Mouse (Mus musculus): Measurements from ENCODE around the gene Mrpl49.
A peak's percentile ranks its signal among the peaks of the same experiment; 100 is the strongest.
"Not testable (repeated sequence)": the region's sequence is repeated elsewhere in the genome, so short reads cannot be mapped to it uniquely, and the experiment has no call there.

Mrpl49 gene

DNA sequence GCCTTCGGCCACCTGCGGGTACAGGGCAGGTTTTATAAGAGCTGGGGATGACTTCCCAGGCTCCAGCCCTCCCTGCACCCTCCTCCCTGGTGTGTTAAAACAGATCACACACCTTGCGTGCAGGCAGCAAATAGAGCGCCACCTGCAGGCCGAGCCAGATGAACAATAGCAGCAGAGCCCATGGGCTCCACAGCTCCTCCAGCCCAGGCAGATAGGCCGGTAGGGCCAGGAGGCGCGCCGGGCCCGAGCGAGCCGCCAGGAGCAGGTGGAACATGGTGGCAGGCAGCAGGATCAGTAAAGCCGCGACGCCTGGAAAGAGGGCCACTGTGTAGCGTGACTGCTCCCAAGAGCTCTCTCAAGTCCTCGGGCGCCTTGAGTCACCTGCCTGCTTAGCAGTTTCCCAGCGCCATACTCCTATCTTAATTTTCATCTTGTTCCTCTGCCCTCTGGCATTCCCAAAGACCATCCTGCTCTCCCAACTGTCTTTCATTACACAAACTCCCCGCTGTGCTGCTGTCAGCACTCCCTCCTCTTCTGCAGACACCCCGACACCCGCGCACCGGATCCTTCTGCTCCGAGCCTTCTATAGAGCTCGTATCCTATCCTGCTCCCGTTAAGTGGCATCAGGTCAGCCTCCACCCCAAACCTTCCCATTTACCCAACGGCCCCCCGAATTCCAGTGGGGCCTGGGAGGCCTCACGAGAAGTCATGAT is 9.6 kb upstream of the Mrpl49 start:
- no peak for DNase-seq (ENCODE audit: low spot score)

DNA sequence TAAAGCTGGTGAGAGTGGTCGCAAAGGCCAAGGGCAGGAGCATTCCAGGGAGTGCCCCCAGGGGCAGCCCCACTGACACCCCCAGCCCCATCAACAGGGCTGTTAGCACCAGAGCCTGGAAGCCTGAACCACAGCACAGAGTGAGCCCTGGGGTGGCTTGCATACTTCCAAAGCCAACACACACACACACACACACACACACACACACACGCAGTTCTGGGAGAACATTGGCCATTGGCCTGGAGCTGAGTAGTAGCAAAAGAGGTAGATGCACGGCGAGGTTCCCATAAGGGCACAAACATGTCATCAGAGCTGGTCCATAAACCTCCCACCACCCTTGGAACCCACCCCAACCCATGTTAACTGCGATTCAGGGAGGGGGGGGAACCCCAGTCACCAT is 9.0 kb upstream of the Mrpl49 start:
- DNase-seq (ENCODE audit: low spot score): no peak

DNA sequence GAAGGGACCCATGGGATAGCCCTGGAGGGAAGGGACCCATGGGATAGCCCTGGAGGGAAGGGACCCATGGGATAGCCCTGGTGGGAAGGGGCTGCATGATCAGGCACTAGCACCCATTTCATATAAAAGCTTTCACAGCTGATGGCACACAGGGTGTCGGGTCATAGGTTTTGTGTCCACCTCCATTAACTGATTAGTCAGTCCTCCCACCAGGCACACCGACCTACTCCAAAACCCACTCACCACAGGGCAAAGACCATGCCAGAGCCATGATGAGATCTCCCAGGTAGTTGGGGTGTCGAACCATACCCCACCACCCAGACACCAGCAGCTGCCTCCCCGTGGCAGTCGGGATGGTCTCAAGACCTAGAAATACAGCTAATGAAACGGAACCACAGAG is 5.5 kb upstream of the Mrpl49 start:
- DNase-seq (ENCODE audit: low spot score): no peak

DNA sequence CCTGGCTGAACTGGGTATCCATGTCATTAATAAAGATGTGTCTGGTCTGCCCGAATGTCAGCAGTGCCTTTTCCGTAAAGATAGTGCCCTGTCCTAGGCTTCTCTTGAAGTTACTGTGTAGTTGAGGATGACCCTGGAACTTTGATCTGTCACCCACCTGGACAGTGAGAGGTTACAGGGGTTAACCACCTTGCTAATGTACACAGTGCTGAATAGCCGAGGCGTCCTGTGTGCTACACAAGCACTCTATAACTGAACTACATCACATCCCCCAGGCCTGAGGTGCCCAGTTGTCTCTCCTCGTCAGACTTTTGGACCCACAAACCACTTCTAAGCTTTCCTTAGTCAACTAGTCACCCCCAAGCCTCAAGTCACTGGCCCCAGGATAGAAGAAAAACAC is 4.8 kb upstream of the Mrpl49 start:
- no peak for DNase-seq (ENCODE audit: low spot score)

DNA sequence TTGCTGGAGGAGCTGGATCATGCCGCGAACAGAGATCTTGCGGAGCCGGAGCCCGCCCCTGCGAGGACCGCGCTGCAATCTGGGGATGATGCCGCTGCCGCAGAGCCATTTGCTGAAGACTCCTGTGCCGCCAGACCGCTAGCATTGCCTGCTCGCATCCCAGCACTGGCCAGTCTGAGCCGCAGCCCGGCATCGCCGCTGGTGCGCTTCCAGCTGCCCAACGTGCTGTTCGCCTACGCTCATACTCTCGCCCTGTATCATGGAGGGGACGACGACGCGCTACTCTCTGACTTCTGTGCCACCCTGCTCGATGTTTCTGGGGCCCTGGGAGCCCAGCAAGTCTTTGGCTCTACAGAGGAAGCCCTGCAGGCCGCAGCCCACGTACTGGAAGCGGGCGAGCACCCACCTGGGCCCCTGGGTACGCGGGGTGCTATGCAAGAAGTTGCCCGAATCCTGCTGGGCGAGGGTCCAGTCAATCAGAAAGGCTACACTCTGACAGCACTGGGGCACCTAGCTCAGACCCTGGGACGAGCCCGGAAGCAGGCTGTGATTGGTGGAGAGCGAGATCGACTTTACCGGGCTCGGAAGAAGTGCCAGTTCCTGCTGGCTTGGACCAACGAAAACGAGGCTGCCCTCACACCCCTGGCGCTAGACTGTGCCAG is 4.2 kb upstream of the Mrpl49 start:
- no peak for DNase-seq (ENCODE audit: low spot score)

DNA sequence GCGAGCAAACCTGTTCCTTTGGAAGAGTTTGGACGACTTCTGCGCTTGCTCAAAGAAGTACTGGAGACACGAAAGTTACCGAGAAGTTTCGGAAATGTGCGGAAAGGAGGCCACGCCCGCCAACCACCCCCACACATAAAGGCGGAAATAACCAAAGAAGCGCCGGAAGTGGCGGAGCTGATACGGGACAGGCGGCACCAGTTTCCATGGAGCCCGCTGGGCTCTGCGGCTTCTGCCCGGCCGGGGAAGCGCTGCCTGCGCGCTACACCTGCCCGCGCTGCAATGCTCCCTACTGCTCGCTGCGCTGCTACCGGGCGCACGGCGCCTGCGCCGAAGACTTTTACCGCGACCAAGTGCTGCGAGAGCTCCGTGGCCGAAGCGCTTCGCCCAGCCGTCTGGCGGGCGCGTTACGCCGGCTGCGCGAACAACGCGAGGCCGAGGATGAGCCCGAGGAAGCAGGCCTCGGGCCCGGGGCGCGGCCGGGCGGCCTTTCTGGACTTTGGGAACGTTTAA is 3.5 kb upstream of the Mrpl49 start, which contains the start of gene Znhit2:
Gene Znhit2, plus strand, starts transcription at position 172 of the 513 bp plus-strand sequence.
- peak; percentile 85 for DNase-seq (ENCODE audit: low spot score)

DNA sequence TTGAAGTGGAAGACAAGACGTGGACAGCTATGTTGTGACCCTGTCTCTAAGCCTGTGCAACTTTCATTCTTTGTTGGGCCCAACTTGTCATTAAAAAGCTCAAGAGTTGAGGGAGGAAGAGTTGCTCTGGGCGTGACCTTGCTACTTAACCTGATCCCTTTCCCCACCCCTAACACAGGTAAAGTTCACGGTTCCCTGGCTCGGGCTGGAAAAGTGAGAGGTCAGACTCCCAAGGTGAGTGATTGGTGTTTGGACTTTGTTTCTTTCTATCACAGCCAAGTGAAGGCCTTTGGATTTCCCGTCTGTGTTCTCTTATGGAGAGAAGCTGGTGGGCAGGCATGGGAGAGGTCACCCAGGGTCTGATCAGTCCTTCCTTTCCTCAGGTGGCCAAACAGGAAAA is 1.4 kb upstream of the Mrpl49 start:
- no peak for DNase-seq (ENCODE audit: low spot score)

DNA sequence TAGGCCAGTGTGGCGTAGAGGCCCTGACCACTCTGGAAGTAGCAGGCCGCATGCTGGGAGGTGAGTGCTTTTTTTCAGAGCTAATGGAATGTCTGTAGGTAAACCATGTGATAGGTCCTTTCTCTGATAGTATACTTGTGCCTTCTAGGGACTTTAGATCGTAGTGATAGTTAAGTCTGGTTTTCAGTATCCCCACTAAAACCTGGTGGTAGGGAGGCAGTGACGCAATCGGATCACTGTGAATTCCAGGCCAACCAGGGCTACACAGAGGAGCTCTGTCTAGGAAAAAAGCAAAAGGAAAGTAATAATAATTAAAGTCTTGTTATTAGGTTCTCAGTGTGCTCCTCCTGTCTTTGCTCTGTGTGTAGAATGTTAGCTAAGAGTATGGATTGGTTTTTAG is 928 bp upstream of the Mrpl49 start:
- DNase-seq (ENCODE audit: low spot score): no peak

DNA sequence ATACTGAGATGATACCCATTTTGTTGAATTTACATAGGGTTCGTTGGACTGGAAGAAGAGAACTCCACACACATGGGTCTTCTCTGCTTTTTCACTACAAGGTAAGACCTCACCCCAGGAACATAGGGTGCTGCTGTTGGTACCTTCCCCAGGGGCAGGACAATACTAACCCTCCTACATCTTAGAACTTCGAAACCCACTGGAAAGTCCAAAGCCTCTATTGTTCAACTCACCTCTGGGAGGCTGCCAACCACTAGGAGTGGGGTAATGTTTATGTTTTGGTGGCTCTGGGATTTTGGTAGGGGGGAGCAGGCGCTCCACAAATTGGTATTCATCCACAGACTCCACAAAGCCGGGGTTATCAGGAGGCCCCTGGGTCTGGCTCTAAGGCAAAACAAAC is 889 bp downstream of the Mrpl49 start:
- no peak for DNase-seq (ENCODE audit: low spot score)

DNA sequence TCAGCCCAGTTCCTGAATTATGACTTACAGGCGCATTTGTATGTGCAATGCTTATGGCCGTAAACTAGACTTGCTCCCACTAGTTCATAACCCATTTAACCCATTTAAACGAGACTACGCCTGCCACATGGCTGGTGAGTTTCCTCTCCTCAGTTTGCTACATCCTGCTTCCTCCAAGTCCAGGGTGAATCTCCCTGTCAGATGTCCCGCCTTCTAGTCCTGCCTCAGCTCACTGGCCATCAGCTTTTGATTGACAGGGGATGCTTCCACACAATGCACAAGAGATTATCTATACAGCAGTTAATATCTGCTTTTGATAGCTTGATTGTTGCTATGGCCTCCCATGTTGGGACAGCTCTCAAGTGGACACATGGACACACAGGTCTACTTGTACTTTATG is 3.3 kb downstream of the Mrpl49 start:
- no peak for DNase-seq (ENCODE audit: low spot score)

DNA sequence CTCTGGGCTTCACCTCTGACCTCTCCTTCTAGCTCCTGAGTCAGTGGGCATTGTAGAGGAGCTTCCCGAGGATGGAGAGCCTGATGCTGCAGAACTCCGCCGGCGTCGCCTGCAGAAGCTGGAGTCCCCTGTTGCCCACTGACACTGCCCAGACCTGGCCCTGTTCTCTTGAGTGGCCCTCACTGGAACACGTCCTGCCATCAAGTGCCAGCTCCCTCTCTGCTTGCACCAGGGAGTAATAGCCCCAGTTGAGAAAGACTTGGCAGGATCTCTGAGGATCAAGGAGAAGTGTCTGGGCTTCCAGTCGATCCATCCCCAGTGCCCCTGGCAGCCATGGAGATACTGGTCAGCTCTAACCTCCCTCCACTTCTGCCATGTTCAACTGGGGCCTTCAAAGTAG is 5.1 kb downstream of the Mrpl49 start:
- DNase-seq (ENCODE audit: low spot score): no peak

DNA sequence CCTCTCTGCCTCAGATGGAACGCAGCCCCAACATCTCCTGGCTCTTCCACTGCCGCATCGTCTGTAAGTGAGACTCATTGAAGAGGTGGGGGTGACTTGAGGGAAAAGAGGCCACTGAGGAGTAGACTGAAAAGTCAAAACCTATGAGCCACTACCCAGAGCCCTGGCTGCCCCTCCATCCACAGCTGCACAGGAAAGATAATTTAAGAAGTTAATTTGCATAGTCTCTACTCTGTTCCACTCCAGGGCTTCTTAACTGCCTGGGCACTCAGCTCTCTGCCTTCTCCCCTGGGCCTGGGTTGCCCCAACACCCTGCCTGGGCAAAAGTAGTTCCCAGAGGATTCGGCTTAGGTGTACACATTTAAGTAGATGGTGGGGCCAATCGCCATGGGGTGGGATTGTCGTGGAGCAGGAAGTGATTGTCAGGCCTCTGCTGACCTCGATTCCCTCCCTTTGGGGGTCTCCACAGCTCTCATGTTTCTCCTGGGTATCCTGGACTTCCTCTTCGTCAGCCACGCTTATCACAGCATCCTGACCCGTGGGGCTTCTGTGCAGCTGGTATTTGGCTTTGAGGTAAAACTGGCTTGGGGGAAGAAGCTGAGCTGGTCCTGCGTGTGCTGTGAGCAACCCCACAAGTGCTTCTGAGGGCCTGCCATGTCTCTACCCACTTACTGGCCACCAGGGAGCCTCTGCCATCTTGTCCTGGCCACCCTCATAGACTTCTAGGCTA is 8.7 kb downstream of the Mrpl49 start:
- no peak for DNase-seq (ENCODE audit: low spot score)

DNA sequence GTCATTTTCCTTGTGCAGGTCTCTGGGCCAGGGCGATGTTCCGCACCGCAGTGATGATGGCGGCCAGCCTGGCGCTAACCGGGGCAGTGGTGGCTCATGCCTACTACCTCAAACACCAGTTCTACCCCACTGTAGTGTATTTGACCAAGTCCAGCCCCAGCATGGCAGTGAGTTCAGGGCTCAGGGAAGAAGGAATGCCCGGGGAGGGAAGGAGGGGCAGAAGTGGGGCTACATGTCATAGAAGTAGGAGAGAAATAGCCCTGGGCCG is 9.8 kb downstream of the Mrpl49 start:
- DNase-seq (ENCODE audit: low spot score): no peak

DNA sequence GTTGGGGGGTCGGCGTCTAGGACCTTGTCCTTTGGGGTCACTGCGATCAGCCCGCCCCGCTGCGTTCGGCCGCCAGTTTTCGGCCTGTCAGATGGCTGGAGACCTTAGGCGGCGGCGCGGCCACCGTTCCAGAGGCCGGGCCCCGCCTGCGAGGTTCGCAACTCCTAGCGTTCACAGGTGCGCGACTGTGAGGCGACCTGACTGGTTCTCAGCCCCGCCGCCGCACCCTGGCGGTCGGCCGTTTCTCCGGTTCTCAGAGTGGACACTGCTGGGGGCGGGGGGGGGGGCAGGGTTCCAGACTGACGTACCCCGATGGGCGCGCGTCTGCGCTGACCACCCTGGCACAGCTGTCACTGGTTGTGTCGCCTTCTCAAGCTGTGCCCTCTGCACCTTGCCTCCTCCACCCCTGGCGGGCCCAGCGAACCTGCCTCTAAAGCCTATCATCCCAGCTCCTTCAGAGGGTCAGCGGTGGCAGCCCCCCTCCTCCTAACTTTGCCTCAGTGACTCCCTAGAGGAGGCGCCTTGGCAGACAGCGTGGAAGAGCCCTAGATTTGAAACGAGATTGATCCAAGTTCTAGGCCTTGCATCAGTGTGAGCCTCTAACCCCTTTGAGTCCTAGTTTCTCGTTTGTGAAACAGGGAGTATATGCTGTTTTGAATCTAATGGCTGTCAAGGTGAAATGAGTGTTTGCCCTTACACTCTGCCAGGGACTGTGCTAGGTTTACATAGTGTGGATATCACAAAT is 10.3 kb downstream of the Mrpl49 start:
- DNase-seq (ENCODE audit: low spot score): no peak

DNA sequence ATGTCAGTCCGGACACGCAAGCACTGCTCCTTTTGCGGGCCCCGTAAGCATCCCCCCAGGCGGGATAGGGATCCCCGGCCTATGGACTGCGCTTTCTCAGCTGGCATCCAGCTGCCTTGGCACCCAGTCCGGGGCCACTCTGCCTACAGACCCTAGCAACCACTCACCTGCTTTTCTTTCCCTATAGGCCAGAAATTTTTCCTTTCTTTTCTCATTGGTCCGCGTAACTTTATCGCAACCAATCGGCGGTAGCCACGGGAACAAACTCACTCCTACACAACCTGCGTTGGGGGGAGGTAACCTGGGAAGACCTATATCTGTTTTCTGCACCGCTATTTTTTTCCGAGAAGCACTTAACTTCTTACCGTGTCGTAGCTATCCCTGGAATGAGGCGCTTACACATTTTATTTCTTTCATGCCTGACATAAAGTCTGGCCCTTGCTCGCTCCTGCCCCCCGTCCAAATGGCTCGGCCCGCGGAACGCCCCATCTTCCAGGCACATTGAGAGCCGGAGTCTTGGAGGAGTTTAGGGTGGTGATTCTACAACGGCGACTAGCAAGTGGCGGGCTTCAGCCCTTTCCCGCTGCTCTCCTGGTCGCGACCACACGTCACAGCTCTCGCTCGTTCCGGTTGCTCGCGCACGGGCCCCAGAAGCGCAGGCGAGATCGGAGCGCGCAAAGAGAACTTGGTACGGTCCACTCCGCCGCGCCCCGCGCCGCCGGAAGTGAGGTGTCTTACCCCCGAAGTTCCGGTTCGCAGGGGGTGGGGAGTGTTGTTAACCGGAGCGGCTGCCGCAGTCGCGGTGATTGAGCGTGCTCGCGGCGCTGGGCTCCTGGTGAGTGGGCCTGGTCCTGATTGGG is 11.1 kb downstream of the Mrpl49 start, which contains the start of gene Syvn1:
Gene Syvn1, plus strand, starts transcription at position 283 of the 860 bp plus-strand sequence.
- peak; percentile 89 for DNase-seq (ENCODE audit: low spot score)

DNA sequence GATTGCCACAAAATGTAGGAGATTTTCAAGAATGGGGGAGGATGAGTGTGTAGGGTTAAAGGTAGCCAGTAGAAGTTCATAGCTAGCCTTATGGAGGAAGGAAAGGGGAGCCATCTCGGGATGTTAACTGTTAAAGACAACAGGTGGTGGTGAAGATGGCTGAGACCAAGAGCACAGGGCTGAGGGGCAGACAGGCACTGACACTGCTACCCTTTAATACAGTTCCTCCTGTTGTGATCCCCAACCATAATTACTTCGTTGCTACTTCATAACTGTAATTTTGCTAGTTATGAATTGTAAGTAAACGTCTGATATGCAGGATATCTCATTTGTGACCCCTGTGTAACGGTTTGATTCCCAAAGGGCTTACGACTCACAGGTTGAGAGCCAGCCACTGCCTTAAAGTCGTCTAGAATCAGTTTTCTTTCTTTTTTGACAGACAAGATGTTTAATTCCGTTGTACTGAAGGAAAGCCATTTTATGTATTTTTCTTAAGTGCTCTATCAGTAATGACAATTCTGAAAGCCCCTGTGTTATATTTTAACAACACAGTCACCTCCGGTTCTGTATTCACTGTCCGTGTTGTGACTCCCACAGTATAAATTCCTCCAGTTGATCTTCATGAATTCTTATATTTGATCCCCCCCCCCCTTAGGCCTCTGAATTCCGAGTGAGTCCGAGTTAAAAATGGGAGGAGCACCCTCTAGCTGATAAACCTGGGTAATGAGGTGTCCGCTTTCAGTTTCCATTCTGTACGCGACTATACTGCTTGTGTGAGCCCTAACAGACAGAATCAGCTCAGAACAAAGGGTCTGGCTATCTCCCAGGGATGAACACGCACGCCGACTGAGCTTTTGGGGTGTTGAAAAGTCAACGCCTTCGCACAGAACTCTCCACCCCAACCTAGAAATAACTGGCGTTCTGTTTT is 12.0 kb downstream of the Mrpl49 start:
- no peak for DNase-seq (ENCODE audit: low spot score)

DNA sequence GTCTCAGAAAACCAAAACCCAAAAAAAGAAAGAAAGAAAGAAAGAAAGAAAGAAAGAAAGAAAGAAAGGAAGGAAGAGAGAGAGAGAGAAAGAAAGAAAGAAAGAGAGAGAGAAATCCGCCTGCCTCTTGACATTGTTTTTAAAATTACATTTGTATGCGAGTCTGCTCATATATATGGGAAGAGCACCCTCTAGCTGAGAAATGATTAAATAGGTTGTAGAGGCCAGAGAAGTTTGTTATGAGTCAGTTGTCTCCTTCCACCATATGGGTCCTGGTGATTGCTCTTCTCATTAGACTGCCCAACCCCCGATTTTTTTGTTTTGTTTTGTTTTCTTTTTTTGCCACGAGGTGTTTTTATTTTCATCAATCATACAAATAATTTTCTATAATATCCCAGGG is 13.5 kb downstream of the Mrpl49 start:
- not testable (repeated sequence) for DNase-seq (ENCODE audit: low spot score)

DNA sequence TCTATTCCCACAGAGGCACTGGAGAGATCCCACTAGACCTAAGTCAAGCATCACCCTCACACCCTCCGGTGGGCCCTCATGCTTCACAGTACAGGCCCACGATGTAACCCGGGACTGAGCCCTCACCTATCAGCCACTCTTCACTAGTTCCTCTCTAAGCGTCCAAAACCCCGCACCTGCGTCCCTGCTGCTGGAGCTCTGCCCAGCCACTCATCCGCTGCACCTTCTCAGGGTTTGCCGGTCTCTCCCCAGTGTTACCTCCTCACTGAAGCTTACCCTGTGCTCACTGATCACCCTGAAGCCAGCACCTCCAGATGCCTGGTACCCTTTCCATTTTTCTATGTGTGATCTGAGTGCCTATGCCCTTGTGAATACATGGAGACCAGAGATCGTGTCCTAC is 15.3 kb downstream of the Mrpl49 start:
- no peak for DNase-seq (ENCODE audit: low spot score)

DNA sequence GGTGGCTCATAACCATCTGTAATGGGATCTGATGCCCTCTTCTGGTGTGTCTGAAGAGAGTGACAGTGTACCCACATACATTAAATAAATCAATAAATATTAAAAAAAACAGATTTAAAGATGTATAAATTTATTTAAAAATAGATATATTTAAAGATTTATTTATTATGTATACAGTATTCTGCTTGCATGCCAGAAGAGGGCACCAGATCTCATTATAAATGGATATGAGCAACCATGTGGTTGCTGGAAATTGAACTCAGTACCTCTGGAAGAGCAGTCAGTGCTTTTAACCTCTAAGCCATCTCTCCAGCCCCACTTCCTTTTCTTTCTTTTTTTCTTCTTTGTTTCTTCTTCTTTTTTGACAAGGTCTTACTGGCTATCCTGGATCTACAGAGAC is 17.6 kb downstream of the Mrpl49 start:
- DNase-seq (ENCODE audit: low spot score): no peak

DNA sequence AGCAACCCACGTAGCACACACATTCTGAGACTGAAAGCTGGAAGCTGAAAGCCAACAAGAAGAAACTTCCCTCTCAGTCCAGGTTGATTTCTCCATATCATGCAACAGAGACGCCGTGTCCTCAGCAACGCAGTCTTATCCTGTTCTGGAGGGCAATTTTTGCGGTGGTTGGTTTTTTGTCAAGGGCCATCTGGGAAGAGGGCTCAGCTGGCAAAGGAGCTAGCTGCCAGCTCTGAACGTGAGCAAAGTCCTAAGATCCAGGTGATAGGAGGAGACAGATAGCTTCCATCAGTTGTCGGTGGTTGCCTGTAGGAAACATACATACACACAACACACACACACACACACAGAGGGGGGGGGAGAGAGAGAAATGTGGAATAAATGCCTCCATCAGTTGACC is 19.3 kb downstream of the Mrpl49 start:
- DNase-seq (ENCODE audit: low spot score): no peak

All from layer of hippocampus, adult 9-10 months (tissue).